14 mouse cellular contexts compared by ENCODE assay signal in the genomic region with DNA sequence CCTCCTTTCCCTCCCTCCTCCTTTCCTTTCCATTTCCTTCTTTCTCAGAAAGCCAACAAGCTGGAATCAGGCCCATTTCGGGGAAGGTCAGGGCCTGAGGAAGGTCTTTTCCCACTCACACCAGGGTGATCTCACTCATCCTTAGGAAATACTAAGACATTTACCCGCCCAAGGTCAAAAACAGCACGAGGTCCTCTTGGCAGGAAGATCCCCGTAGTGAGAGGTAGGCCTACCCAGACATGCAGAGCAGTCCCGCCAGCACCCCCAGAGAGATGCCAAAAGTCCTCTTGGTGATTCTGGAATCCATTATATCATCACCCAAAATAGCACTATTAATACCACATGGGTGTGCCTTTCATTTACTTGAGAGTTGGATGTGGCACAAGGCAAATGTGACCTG. TPM values are rescaled to one million over a fixed set of nuclear protein-coding genes. Genes with fewer than 3 reads are reported as not detected.
DNase-seq lines count a peak whose midpoint lies in the region; ATAC-seq lines count a peak whose summit lies in the region.
"Had no signal": no experiment of that assay in that cellular context is flagged by ENCODE, and none has a peak within 500 bp of the region (broad histone marks: within the 10 kb centered on the region; RNA-seq: fewer than 3 reads in every experiment).

No protein-coding gene starts in this region.

- ATAC-seq in megakaryocyte-erythroid progenitor cell, adult 5-6 weeks (replicated peaks; ENCODE audit: low FRiP score, low TSS enrichment, poor library complexity, severe bottlenecking), result no peak
- ATAC-seq: forebrain, embryonic 15.5 days had no signal

- no peaks in the 10 kb centered on the region for H3K9me3 ChIP-seq in midbrain, embryonic 10.5 days (replicated peaks)
- H3K9me3 ChIP-seq: forebrain, embryonic 15.5 days; heart, embryonic 13.5 days had no signal

- no peaks in the 10 kb centered on the region for H3K4me1 ChIP-seq in midbrain, embryonic 10.5 days
- H3K4me1 ChIP-seq: forebrain, embryonic 15.5 days had no signal

- no peaks in the 10 kb centered on the region for H3K27me3 ChIP-seq in midbrain, embryonic 10.5 days (ENCODE audit: low read depth, poor library complexity, severe bottlenecking)
- H3K27me3 ChIP-seq: forebrain, embryonic 15.5 days; heart, embryonic 13.5 days had no signal

- peak; percentile 5 for DNase-seq in cerebellum, adult 9-11 months
- no peak for DNase-seq in cerebellum, postnatal 36 days
- peak; percentile 44 for DNase-seq in testis, postnatal 10 days (ENCODE audit: low spot score)
- no peak for DNase-seq in testis, postnatal 14 days (ENCODE audit: low spot score)
- DNase-seq in heart, adult 9 months (ENCODE audit: low spot score in 2 of 2), result peak; percentile 60 to 70
- DNase-seq in layer of hippocampus, adult 9-11 months, result no peak
- no peak for DNase-seq in midbrain, embryonic 10.5 days (ENCODE audit: low spot score)
- DNase-seq: kidney, postnatal 36 days; left cerebral cortex, postnatal 4 days; spleen, adult 18-20 months; thymus, adult 18-20 months had no signal

- no peak overlapping the region for H3K27ac ChIP-seq in midbrain, embryonic 10.5 days (replicated peaks)
- H3K27ac ChIP-seq: forebrain, embryonic 15.5 days; heart, embryonic 13.5 days had no signal

- 62% methylated on average over 5 of the region's 5 CpGs for WGBS in midbrain, embryonic 10.5 days

- no peaks in the 10 kb centered on the region for H3K36me3 ChIP-seq in midbrain, embryonic 10.5 days
- H3K36me3 ChIP-seq: forebrain, embryonic 15.5 days; heart, embryonic 13.5 days had no signal

- no peak overlapping the region for H3K4me3 ChIP-seq in midbrain, embryonic 10.5 days
- H3K4me3 ChIP-seq: forebrain, embryonic 15.5 days; heart, embryonic 13.5 days had no signal

RNA-seq across cellular contexts. Expression of gene Emp1, which starts 36.5 kb away (rescaled TPM):
- 1.1 and 2.0 TPM in 2 replicates for total RNA-seq in megakaryocyte-erythroid progenitor cell, adult 5-6 weeks (2014; fragmentation: Nextera tagmentation)
- total RNA-seq in megakaryocyte-erythroid progenitor cell, adult 5-6 weeks (2017), result 0.66 TPM in 1 of 2 replicates, not detected in the other
- polyA plus RNA-seq in midbrain, embryonic 10.5 days (2016; fragmentation: Nextera tagmentation; extraction: Ambion mirVana), result 8.5 and 11.3 TPM in 2 replicates

Comparison
In these comparisons a context has a peak if more than half of its experiments do, and no peak if none do; other contexts are left out.
1. DNase-seq: peak in cerebellum, adult 9-11 months (single experiment), testis, postnatal 10 days (single experiment) and heart, adult 9 months (2 of 2); none in cerebellum, postnatal 36 days (0 of 2), testis, postnatal 14 days (single experiment), layer of hippocampus, adult 9-11 months (single experiment) and midbrain, embryonic 10.5 days (single experiment).